Mouse (Mus musculus) olfactory bulb, adult 2 months (tissue): ENCODE data around the gene Riox1.

Experiments
- CTCF ChIP-seq: fragments of 200-500 bp; IDR thresholded peaks from 2 replicates; pipeline ENCODE4 v1.5.1; 2012; ENCODE audit warnings: low read depth, mild to moderate bottlenecking, low read length, moderate library complexity; ENCODE audit not compliant: insufficient read depth
- POLR2A ChIP-seq: fragments of 200-500 bp; IDR thresholded peaks from 2 replicates; pipeline ENCODE4 v1.6.1; 2012; ENCODE audit warnings: mild to moderate bottlenecking, low read depth, low read length, moderate library complexity; ENCODE audit not compliant: insufficient read depth

DNA sequence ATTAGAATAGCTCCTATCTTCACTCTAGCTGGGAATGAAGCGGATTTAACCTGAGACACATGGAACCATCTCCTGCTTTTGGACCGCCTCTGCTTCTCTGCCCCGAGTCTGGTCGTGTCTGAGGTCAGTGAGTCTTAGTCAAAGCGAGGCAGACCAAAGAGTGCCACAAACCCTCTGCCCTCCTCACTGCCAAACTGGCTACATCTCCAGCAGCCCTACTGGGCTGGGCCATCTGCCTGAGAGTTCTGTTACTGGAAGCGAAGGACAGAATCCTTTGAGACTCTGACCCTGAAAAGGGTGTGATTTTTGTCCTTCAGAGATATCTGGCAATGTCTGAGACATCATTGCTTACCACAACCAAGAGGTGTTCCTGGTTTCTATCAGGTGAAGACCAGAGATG, 28.5 kb downstream of the Riox1 start:
- no peak for TF ChIP-seq CTCF
- TF ChIP-seq POLR2A = no peak
